Mouse (Mus musculus): Measurements from ENCODE around the gene Kcnrg. TPM values are rescaled to one million over a fixed set of nuclear protein-coding genes. Genes with fewer than 3 reads are reported as not detected.

Gene Kcnrg
- total and polyA plus RNA-seq, 2 experiments from 2014 or later = 0.16 TPM; not detected in 1

GRCm38 (mm10) chr14:61661496-61661895 is 54.2 kb downstream of the Kcnrg start:
- no peak overlapping the region for H3K9ac ChIP-seq (replicated peaks; ENCODE audit: low read depth, low read length)
- no peaks in the 10 kb centered on the region for H3K4me1 ChIP-seq (ENCODE audit: control insufficient read depth, insufficient read depth)
- no peak overlapping the region for H3K4me2 ChIP-seq (ENCODE audit: low read depth, low read length)
- TF ChIP-seq EP300 (IDR thresholded peaks at IDR 0.05; ENCODE audit: low read depth) (no peak), CTCF (IDR thresholded peaks at IDR 0.05; ENCODE audit: low read depth) (no peak)
- no peak overlapping the region for H3K4me3 ChIP-seq (ENCODE audit: low read depth, low read length)
- no peak overlapping the region for H3K27ac ChIP-seq (ENCODE audit: low read depth)
- no peak for DNase-seq (ENCODE audit: low spot score)
- 75% methylated on average over 1 of the region's 1 CpGs for WGBS
- no peak for ATAC-seq (ENCODE audit: insufficient read depth, low read depth)
- H3K36me3 ChIP-seq (replicated peaks; ENCODE audit: control insufficient read depth, insufficient read depth, low read length) = 0 out of 2 replicates have a peak, but pooled peaks cover 5% of the 10 kb centered on the region
- no peaks in the 10 kb centered on the region for H3K9me3 ChIP-seq (replicated peaks; ENCODE audit: control insufficient read depth, low read length)
- no peaks in the 10 kb centered on the region for H3K27me3 ChIP-seq (ENCODE audit: control insufficient read depth, insufficient read depth, low read length)

- 90% methylated on average over 8 of the region's 8 CpGs for WGBS
- Histone ChIP-seq H3K4me2 (ENCODE audit: low read depth, low read length) (no peak overlapping the region), H3K27ac (ENCODE audit: low read depth) (no peak overlapping the region), H3K4me3 (ENCODE audit: low read depth, low read length) (no peak overlapping the region), H3K9me3 (replicated peaks; ENCODE audit: control insufficient read depth, low read length) (no peaks in the 10 kb centered on the region), H3K27me3 (ENCODE audit: control insufficient read depth, insufficient read depth, low read length) (no peaks in the 10 kb centered on the region), H3K9ac (replicated peaks; ENCODE audit: low read depth, low read length) (no peak overlapping the region), H3K4me1 (ENCODE audit: control insufficient read depth, insufficient read depth) (no peaks in the 10 kb centered on the region), H3K36me3 (replicated peaks; ENCODE audit: control insufficient read depth, insufficient read depth, low read length) (0 out of 2 replicates have a peak, but pooled peaks cover 5% of the 10 kb centered on the region)
- ATAC-seq (ENCODE audit: insufficient read depth, low read depth) (no peak), DNase-seq (ENCODE audit: low spot score) (no peak)
- TF ChIP-seq CTCF (IDR thresholded peaks at IDR 0.05; ENCODE audit: low read depth) = no peak
- TF ChIP-seq EP300 (IDR thresholded peaks at IDR 0.05; ENCODE audit: low read depth) = no peak
Observed at GRCm38 (mm10) chr14:61662307-61662706, 55.0 kb downstream of the Kcnrg start.

MicroRNAs encoded within 50 kb of the gene (microRNA counts, 519-probe panel; counts per million panel counts)
- microRNA mmu-miR-15a (7,539 counts per million, percentile 87 among the panel's probes with 10 or more counts), microRNA mmu-miR-16 (8,997 counts per million, percentile 96 among the panel's probes with 10 or more counts)

Small RNA genes lying within 50 kb of the gene (microRNA-seq; reads per million reads assigned to microRNA genes)
- gene Mir15a (4,074 reads per million, percentile 92 among the genes with 10 or more reads in this experiment), gene Mir16-1 (2,460 reads per million, percentile 87 among the genes with 10 or more reads in this experiment)

Other genes with a start within 250 kb of the Kcnrg start
- gene Ebpl, start 247.0 kb upstream of the Kcnrg start, total RNA-seq (2014; rRNA removed; ENCODE audit: low replicate concordance) = 0.38 and 0.46 TPM in 2 replicates
- 2.9 and 3.4 TPM in 2 replicates for gene Ebpl, start 247.0 kb upstream of the Kcnrg start, polyA plus RNA-seq (2015; fragmentation: Nextera tagmentation; extraction: Ambion mirVana)
- gene Kpna3, start 167.6 kb upstream of the Kcnrg start, total RNA-seq (2014; rRNA removed; ENCODE audit: low replicate concordance) = 12.9 and 26.6 TPM in 2 replicates
- 22.2 and 23.2 TPM in 2 replicates for gene Kpna3, start 167.6 kb upstream of the Kcnrg start, polyA plus RNA-seq (2015; fragmentation: Nextera tagmentation; extraction: Ambion mirVana)
- 18.5 and 28.0 TPM in 2 replicates for gene Spryd7, start 50.6 kb upstream of the Kcnrg start, total RNA-seq (2014; rRNA removed; ENCODE audit: low replicate concordance)
- 40.5 and 41.9 TPM in 2 replicates for gene Spryd7, start 50.6 kb upstream of the Kcnrg start, polyA plus RNA-seq (2015; fragmentation: Nextera tagmentation; extraction: Ambion mirVana)
- 10.9 and 11.2 TPM in 2 replicates for gene Trim13, start 9.2 kb upstream of the Kcnrg start, total RNA-seq (2014; rRNA removed; ENCODE audit: low replicate concordance)
- gene Trim13, start 9.2 kb upstream of the Kcnrg start, polyA plus RNA-seq (2015; fragmentation: Nextera tagmentation; extraction: Ambion mirVana) = 18.6 and 18.7 TPM in 2 replicates